Mouse (Mus musculus): ENCODE measurements around the gene Mms19.

The Mms19 gene

DNA sequence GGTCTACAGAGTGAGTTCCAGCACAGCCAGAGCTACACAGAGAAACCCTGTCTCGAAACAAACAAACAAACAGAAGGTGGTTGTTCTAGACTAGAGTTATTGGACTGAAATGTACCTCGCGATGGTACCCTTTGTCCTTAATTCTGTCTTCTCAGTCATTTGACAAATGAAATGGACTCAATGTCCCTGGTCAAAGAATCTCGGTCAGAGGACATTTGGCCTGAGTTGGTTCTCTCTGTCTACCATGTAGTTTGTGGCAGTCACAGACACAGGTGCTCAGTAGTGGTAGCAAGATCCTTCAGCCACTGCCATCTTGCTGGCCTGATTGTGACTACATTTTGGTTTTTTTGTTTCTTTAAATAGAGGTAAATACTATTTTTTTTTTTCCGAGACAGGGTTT is 5.0 kb upstream of the Mms19 start:
- CTCF ChIA-PET: no interaction called here
- POLR2A ChIA-PET: interaction anchor here in 2 of 4 experiments (1.1 to 1.5 kb wide), 2 partner anchors 12 to 13 kb away, joined by 3 read pairs; no protein-coding TSS in a partner anchor

DNA sequence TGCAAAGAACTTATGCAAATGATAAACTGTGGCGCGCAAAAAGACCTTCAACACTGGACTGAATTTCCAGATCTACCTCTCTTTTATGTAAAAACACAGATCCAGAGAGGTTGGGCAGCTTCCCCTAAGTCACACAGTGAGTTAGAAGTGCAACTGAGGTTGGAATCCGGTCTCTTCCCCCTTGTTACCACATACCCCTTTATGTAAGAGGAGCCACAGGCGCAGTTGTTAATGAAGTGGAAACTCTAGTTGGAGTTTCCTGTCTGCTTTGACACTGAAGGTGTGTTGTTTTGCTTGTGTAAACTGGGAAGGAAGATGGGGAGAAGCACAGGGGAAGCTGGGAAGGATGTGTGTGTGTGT is 1.8 kb upstream of the Mms19 start:
- ChIA-PET POLR2A (interaction anchor here in 3 of 4 experiments (0.6 to 6.5 kb wide), 16 partner anchors 10 to 618 kb away, joined by 3 to 45 read pairs (median 6); partner anchors contain the start of gene Pi4k2a (in 1 of the 3)), CTCF (interaction anchor here (0.7 to 3.3 kb wide), 6 partner anchors 33 to 183 kb away, joined by 3 to 24 read pairs (median 3); partner anchors contain the start of gene Ankrd2 (in 1 of the 4))

DNA sequence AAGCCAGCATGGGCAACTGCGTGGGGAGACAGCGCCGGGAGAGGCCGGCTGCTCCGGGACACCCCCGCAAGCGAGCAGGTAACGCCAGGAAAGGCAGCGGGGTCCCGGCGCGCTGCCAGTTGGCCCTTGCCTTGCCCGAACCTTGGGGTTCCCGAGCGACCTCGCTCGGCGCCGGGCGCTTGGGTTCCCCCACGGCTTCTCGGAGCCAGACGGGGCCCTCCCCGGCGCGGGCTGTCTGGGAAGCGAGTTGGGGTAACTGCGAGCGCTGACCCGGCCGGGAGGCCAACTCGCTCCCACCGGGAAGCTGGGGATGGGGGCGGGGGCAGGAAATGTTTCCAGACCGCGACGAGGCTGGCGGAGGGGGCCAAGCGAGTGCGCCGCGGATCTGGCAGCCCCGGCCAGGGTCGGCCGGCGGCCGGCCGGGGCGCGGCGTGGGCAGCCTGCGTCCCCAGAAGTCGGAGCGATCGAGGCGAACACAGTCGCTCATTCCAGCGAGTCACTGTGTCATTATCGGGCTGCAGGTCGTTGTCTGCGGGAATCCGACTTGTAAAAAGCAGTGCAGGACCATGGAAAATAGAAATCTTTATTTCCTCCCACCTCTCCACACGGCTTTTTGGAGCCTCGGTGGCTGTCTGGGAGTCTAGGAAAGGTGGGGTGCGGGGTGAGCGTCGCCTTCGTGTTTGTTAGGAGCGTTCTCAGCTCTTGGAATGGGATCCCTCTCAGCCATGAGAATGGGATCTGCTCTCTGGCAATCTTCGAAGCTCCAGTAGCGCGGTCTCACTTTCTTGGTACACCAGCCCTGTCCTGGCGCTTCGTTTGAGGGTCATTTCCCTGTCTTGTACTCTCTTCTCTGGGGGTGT is 1.2 kb upstream of the Mms19 start:
- CTCF ChIA-PET: interaction anchor here (0.7 to 3.3 kb wide), 9 partner anchors 17 to 184 kb away, joined by 3 to 24 read pairs (median 3); partner anchors contain the start of genes Ankrd2 (in 1 of the 4) and Hoga1 (in 1 of the 4)

DNA sequence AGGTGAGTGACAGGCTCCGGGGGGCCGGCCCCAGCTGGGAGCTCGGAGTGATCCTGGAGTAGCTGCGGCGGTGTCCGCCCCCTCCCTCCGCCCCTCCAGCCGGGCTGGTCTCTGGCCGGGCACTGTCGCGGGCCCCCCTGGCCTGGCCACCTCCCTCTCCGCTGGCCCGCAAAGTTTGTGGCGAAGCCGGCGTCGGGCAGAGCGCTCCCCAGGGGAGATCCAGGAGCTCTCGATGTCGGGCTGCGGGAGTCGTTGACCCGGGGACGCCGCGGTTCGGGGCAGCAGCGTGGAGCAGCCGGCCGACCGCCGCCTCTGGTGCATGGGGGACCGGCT is 604 bp upstream of the Mms19 start, which contains the start of gene Ubtd1:
TSS of gene Ubtd1 (plus strand) at position 169 of the 333 bp plus-strand sequence.
- POLR2A ChIA-PET: interaction anchor here in 3 of 4 experiments (0.7 to 6.5 kb wide), 27 partner anchors 9 to 307 kb away, joined by 3 to 45 read pairs (median 4); partner anchors contain the start of genes Pi4k2a (in 2 of the 3) and Pgam1 (in 1 of the 3)
- CTCF ChIA-PET: interaction anchor here in 3 of 4 experiments (0.6 to 3.3 kb wide), 6 partner anchors 17 to 131 kb away, joined by 3 to 24 read pairs (median 4); partner anchors contain the start of gene Hoga1 (in 1 of the 3)

More for the DNA sequence above, 1.2 kb upstream of the Mms19 start:
- POLR2A ChIA-PET: interaction anchor here in 3 of 4 experiments (0.6 to 6.5 kb wide), 30 partner anchors 11 to 619 kb away, joined by 3 to 45 read pairs (median 4); partner anchors contain the start of genes Pi4k2a (in 2 of the 3) and Pgam1 (in 1 of the 3)

DNA sequence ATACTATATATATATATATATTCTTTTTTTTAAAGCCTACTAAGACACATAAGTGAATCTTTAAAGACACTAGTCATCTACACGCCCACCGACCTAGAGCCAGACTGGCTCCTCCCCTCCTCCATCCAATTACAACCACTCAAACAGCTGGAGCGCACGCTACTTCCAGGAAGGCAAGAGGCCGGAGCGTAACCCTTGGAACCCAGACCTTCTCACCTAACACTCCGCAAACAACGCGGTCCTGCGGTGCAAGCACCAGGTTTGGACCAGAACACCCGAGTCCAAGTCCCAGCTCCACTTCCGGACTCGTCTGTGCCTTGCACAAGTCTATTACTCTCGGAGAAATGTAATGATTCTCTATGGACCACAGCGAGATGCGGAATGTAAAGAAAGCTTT is 537 bp downstream of the Mms19 start:
- CTCF ChIA-PET: interaction anchor here in 1 of 4 experiments (1.0 kb wide), 1 partner anchor 46 kb away, joined by 3 read pairs; no protein-coding TSS in a partner anchor
- POLR2A ChIA-PET: interaction anchor here (0.5 to 6.5 kb wide), 35 partner anchors 10 to 483 kb away, joined by 3 to 45 read pairs (median 4); partner anchors contain the start of genes Avpi1 (in 2 of the 4), Exosc1 (in 1 of the 4), Pi4k2a (in 1 of the 4) and Zdhhc16 (in 1 of the 4)

DNA sequence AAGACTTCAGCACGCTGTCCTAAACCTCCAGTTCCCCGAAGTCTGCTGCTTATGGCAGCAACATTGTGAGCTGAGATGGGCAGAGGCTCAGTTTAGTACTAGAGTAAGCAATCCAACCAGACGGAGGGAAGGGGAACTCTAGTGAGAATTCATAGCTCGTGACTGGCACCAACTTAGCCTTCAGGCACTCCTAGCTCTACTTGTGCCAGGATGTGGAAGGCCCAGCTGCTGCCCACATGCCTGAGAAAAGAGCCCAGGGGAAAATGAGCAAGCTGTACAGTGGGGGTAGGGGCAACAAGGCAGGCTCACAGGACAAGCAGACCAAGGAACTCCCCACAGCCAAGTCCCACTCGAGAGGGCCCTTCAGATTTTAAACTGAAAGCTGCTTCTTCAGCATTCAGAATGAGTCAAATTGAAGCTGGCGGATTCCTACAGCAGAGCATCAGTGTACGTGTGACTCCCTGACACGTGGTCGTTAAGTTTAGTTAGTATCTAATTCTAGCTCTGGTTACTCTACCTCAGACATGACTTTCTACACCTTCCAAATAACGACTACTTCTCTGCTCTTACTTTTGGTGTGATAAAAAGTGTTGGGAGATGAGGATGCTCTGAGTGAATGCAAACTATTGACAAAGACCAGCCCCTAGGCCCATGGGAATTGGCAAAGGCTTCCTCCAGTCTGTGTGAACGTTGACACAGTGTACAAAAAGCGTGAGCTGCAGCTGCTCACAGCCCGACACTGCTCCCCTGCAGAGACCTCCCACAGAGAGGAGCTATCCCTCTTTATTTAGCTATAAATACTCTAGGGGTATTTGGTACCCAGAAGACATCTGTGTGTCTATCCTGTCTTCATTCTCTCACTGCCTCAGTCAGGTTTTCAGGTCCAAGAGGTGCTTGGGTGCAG is 6.8 kb downstream of the Mms19 start:
- ChIA-PET CTCF (interaction anchor here (1.0 to 3.5 kb wide), 6 partner anchors 52 to 62 kb away, joined by 3 to 10 read pairs (median 7); partner anchors contain the start of gene Ankrd2 (in 2 of the 4)), POLR2A (interaction anchor here (0.6 to 3.6 kb wide), 20 partner anchors 10 to 196 kb away, joined by 3 to 14 read pairs (median 4); no protein-coding TSS in a partner anchor)

DNA sequence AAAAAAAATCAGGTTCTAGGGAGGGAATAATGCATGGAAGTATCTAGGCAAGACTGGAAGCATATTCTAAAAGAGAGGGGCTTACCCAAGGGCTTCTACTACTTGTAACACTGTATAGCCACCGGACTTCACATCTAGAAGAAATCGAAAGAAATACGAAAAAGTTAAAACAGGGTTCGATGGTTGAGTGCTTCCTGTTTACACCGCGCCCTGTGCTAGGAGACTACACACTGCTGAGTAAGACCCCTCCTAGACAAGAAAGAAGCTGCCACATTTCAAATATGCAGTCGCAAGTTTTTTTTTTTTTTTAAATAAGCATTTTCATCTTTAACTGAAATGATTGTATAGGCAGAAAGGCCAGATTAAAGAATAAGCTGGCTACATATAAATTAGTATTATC is 11.3 kb downstream of the Mms19 start:
- ChIA-PET POLR2A (interaction anchor here (0.6 to 2.7 kb wide), 13 partner anchors 9 to 70 kb away, joined by 3 to 9 read pairs (median 4); partner anchors contain the start of gene Mms19 (in 1 of the 4)), CTCF (interaction anchor here (0.6 to 2.5 kb wide), 5 partner anchors 56 to 470 kb away, joined by 3 to 8 read pairs (median 7); partner anchors contain the start of gene Ankrd2 (in 1 of the 4))

DNA sequence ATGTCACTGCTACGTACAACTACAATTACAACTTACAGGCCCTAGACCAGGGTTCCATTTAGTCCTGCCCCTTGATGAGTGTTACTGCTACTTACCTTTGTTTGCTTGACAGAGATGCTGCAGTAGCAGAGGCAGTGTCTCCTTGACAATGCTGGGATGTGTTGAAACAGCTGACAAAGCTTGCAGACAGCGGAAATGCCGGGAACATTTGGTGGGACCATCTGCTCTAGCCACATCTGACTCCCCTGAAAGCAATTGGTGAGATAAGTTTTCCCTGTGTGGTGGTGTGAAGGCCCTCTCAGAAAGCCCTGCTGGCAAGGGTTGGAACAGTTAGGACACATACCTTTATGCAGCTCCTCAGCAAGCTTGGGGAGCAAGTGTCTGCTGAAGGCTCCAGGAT is 27.4 kb downstream of the Mms19 start:
- ChIA-PET CTCF (interaction anchor here in 3 of 4 experiments (1.0 to 3.9 kb wide), 5 partner anchors 15 to 74 kb away, joined by 3 to 16 read pairs (median 6); no protein-coding TSS in a partner anchor), POLR2A (interaction anchor here in 3 of 4 experiments (0.7 to 9.7 kb wide), 13 partner anchors 11 to 41 kb away, joined by 3 to 88 read pairs (median 4); partner anchors contain the start of genes Exosc1 (in 2 of the 3), Zdhhc16 (in 2 of the 3) and Mms19 (in 1 of the 3))

DNA sequence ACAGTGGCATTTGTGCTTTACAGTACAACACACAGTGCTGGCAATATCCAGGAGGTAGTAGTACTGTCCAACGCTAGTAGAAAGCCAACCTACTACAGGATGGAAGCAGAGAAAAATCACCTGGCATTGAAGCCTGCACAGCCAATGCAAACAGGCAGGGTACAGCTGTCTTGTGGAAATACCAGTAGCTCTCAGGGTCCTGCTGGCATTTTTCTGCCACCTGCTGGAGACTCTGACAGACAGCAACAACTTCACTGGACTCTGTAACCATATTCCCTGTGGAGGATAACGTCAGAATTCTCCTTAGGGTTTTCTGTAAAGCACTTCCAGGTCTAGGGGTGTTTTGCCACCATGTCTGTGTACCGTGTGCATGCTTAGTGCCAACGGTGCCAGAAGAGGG is 28.7 kb downstream of the Mms19 start:
- ChIA-PET POLR2A (interaction anchor here in 3 of 4 experiments (0.6 to 9.7 kb wide), 12 partner anchors 9 to 196 kb away, joined by 3 to 88 read pairs (median 4); partner anchors contain the start of genes Exosc1 (in 2 of the 3), Mms19 (in 2 of the 3), Zdhhc16 (in 2 of the 3) and Ubtd1 (in 1 of the 3)), CTCF (interaction anchor here in 3 of 4 experiments (0.5 to 3.9 kb wide), 12 partner anchors 9 to 140 kb away, joined by 3 to 16 read pairs (median 4); no protein-coding TSS in a partner anchor)

DNA sequence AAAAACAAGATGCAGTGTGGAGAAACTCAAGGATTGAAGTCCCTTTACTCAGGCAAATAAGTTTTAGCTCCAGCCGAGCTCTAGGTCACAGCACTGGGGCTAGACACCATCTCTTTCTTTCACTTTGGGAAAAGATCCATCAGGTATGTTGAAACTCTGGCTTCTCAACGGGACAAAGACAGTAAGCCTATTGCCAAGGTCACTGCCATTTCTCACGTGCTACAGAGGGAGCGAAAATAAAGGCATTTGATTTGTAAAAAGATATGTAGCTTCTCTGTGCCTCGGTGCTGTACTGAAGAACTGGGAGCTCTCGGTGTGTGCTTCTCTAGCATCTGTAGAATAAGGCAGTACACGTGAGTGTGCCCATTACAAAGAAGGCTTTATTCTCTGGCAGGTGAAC is 37.1 kb downstream of the Mms19 start:
- ChIA-PET POLR2A (interaction anchor here (0.6 to 12.5 kb wide), 19 partner anchors 8 to 937 kb away, joined by 3 to 88 read pairs (median 4); partner anchors contain the start of genes Exosc1 (in 3 of the 4), Zdhhc16 (in 3 of the 4), Mms19 (in 1 of the 4) and Pi4k2a (in 1 of the 4)), CTCF (interaction anchor here in 2 of 4 experiments (0.5 to 1.0 kb wide), 2 partner anchors 9 to 200 kb away, joined by 3 to 4 read pairs; no protein-coding TSS in a partner anchor)

DNA sequence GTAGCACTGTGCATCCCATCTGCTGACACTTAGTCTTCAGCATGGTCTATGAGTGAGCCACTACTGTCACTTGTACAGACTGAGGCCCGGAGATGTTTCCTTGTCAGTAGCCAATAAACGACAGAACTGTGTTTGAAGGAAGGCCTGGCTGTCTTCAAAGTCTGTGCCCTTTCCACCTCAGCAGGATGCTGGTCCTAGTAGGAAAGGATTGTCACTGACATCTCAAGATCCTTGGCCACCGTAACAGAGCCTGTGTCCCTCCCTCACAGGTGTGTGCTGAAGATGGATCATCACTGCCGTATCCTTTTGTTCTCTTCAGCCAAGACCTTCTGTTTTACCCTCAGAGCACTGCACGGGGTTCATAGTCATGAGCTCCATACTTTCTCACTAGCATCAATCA is 42.4 kb downstream of the Mms19 start:
- POLR2A ChIA-PET: interaction anchor here in 3 of 4 experiments (0.7 to 12.5 kb wide), 9 partner anchors 11 to 68 kb away, joined by 3 to 88 read pairs (median 3); no protein-coding TSS in a partner anchor
- CTCF ChIA-PET: interaction anchor here in 1 of 4 experiments (1.3 to 2.2 kb wide), 2 partner anchors 14 to 88 kb away, joined by 6 read pairs; no protein-coding TSS in a partner anchor

DNA sequence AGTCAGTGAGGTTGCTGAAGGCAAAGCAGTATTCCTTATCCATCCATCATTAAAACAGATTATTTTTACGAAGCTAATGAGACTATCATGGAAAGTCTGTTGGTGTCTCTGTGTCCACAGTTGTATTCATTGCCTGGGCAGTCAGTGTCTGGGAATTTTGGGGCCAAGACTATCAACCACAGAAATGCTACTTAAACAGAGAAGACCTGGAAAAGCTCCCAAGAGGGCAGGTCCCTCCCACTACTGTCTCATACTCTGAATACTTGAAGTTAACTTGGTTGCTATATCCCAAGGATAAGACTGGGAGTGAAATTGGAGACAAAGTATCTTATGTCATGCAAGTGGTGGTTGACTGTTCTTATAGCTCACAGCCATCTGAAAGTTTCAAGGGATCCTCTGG is 45.0 kb downstream of the Mms19 start:
- CTCF ChIA-PET: interaction anchor here in 1 of 4 experiments (0.7 to 1.0 kb wide), 2 partner anchors 231 to 243 kb away, joined by 3 to 8 read pairs; no protein-coding TSS in a partner anchor

DNA sequence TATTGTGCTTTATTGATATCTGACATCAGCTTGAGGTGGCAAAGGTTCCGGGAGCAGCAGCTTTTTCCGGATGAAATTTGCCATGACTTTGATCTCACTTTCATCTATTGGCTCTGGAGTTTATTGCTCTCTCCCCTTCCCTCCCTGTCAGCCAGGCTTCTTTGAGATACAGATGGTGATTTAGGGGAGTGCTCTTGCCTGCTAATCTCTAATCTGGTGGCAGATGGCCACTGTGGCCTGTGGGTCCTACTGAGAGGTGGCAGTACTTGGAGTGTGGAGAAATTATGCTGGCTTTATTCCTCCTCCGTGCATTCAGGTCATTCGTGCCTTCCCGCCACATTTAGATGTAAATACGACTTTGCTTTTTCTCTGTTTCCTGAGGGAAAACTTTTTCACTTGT is 46.8 kb downstream of the Mms19 start:
- CTCF ChIA-PET: interaction anchor here in 2 of 4 experiments (0.7 to 1.3 kb wide), 5 partner anchors 90 to 218 kb away, joined by 3 to 6 read pairs (median 4); partner anchors contain the start of gene Ankrd2 (in 1 of the 2)
- POLR2A ChIA-PET: interaction anchor here (0.6 to 5.0 kb wide), 26 partner anchors 9 to 237 kb away, joined by 3 to 56 read pairs (median 6); partner anchors contain the start of genes Avpi1 (in 2 of the 4), Pgam1 (in 2 of the 4), Frat2 (in 1 of the 4) and Mms19 (in 1 of the 4)

More for the DNA sequence above, 45.0 kb downstream of the Mms19 start:
- POLR2A ChIA-PET: interaction anchor here in 2 of 4 experiments (0.6 to 2.3 kb wide), 7 partner anchors 8 to 99 kb away, joined by 3 to 6 read pairs (median 3); no protein-coding TSS in a partner anchor

DNA sequence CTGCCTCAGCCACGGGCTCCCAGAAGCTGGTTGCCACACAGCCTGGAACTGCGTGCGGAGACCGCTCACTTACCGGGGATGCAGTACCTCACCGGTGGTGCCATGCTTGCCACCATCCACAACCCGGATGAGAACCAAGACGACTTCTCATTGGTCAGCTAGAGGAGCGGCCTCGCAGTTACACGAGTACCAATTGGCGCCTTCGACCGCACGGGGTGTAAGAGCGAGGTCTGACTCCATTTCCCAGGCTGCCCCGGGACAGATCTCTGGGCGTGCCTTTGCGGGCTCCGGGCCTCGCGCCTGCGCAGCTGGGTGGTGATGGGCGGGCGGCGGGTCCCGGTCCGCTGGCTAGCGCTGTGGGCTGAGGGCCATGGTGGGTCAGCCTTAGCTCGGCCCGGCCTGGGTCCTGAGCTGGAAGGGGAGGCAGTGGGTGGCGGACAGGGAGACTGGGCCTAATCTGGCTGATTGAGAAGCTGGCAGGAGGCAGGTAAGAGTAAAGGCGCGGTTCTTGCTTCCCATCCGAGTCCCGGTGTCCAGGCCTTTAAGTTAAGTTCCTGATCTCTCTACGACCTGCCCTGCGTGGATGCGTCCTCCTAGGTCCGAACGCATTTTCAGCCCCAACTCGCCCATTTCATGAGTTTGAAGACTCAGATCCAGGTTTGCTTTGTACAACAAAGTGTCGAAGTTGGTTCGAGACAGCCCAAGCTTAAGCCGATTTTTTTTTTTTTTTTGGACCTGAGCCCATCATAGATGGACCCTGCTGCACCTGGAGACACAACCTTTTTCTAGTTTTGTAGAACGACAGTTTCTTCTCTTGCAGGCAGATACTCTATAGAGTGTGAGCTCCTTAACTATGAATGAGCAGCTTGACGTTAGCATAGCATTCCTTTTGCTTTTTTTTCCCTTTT is 47.5 kb downstream of the Mms19 start, which contains the start of the genes Exosc1 and Zdhhc16:
TSS of gene Exosc1 (minus strand) at position 245 of the 908 bp plus-strand sequence.
TSS of gene Zdhhc16 (plus strand) at position 302 of the 908 bp plus-strand sequence.
- ChIA-PET CTCF (interaction anchor here in 3 of 4 experiments (0.7 to 1.8 kb wide), 7 partner anchors 91 to 219 kb away, joined by 3 to 6 read pairs (median 4); partner anchors contain the start of gene Ankrd2 (in 1 of the 3)), POLR2A (interaction anchor here (0.6 to 5.0 kb wide), 54 partner anchors 8 to 237 kb away, joined by 3 to 56 read pairs (median 4); partner anchors contain the start of genes Pgam1 (in 3 of the 4), Avpi1 (in 2 of the 4), Ankrd2 (in 1 of the 4) and Frat2 (in 1 of the 4))

DNA sequence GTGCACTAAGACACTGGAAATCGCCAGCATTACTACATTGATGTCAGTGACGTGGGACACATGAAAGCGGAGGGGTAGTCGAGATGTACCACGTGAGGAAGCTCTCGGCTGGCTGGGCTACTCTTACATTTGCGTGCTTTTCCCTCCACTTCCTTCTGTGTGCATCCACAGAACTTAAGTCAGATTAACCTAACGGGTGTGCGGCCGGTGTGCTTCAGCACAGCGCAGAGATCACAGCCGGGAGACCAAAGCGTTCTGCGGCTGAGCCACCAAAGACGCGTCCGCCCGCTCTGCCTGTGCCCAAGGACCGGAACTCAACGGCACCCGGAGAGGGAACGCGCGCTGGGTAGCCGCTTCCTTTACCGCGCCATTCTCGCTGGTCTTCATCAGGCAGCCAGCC is 48.3 kb downstream of the Mms19 start:
- POLR2A ChIA-PET: interaction anchor here (0.5 to 5.0 kb wide), 41 partner anchors 8 to 238 kb away, joined by 3 to 56 read pairs (median 4); partner anchors contain the start of genes Avpi1 (in 2 of the 4), Pgam1 (in 2 of the 4), Frat2 (in 1 of the 4) and Hoga1 (in 1 of the 4)
- CTCF ChIA-PET: interaction anchor here (0.6 to 1.8 kb wide), 7 partner anchors 10 to 220 kb away, joined by 3 to 5 read pairs (median 3); partner anchors contain the start of gene Ankrd2 (in 1 of the 4)

All from embryonic stem cell, embryonic (primary cell).